Comparison of ENCODE assay signal across 25 mouse cellular contexts in genomic region chrX:10516925-10517324, GRCm38 (mm10). TPM values are rescaled to one million over a fixed set of nuclear protein-coding genes. Genes with fewer than 3 reads are reported as not detected.
DNase-seq lines count a peak whose midpoint lies in the region; ATAC-seq lines count a peak whose summit lies in the region.
"Had no signal": no experiment of that assay in that cellular context is flagged by ENCODE, and none has a peak within 500 bp of the region (broad histone marks: within the 10 kb centered on the region; RNA-seq: fewer than 3 reads in every experiment).

No protein-coding gene starts in this region.

- H3K27me3 ChIP-seq in forebrain, embryonic 13.5 days = no peaks in the 10 kb centered on the region
- no peaks in the 10 kb centered on the region for H3K27me3 ChIP-seq in forebrain, embryonic 10.5 days (ENCODE audit: poor library complexity, severe bottlenecking)
- no peaks in the 10 kb centered on the region for H3K27me3 ChIP-seq in kidney, embryonic 16.5 days (ENCODE audit: insufficient read depth, low read length)
- no peaks in the 10 kb centered on the region for H3K27me3 ChIP-seq in intestine, embryonic 15.5 days (replicated peaks)
- H3K27me3 ChIP-seq: embryonic facial prominence, embryonic 13.5 days; heart, embryonic 13.5 days had no signal

- no peaks in the 10 kb centered on the region for H3K9me3 ChIP-seq in forebrain, embryonic 13.5 days (replicated peaks)
- no peaks in the 10 kb centered on the region for H3K9me3 ChIP-seq in forebrain, embryonic 10.5 days
- H3K9me3 ChIP-seq in kidney, embryonic 16.5 days (ENCODE audit: low read length) = no peaks in the 10 kb centered on the region
- H3K9me3 ChIP-seq in intestine, embryonic 15.5 days = no peaks in the 10 kb centered on the region
- H3K9me3 ChIP-seq: embryonic facial prominence, embryonic 13.5 days; heart, embryonic 10.5 days; heart, embryonic 13.5 days had no signal

- no peak overlapping the region for H3K4me3 ChIP-seq in forebrain, embryonic 13.5 days
- no peak overlapping the region for H3K4me3 ChIP-seq in forebrain, embryonic 10.5 days
- no peak overlapping the region for H3K4me3 ChIP-seq in kidney, embryonic 16.5 days (ENCODE audit: low read length)
- no peak overlapping the region for H3K4me3 ChIP-seq in intestine, embryonic 15.5 days (replicated peaks)
- H3K4me3 ChIP-seq: embryonic facial prominence, embryonic 13.5 days; erythroblast, embryonic 14.5 days; heart, adult 2 months; heart, embryonic 10.5 days; heart, embryonic 13.5 days had no signal

- peaks cover 16% of the 10 kb centered on the region; the same call in 1 of the 2 replicates for H3K4me1 ChIP-seq in forebrain, embryonic 13.5 days
- H3K4me1 ChIP-seq in forebrain, embryonic 10.5 days = peaks cover 9% of the 10 kb centered on the region; the same call in 1 of the 2 replicates
- H3K4me1 ChIP-seq in kidney, embryonic 16.5 days (ENCODE audit: insufficient read depth, low read length) = 0 out of 2 replicates have a peak, but pooled peaks cover 9% of the 10 kb centered on the region
- no peaks in the 10 kb centered on the region for H3K4me1 ChIP-seq in intestine, embryonic 15.5 days (replicated peaks)
- H3K4me1 ChIP-seq: embryonic facial prominence, embryonic 13.5 days; heart, embryonic 10.5 days had no signal

- ATAC-seq in forebrain, embryonic 13.5 days = no peak
- ATAC-seq in kidney, embryonic 16.5 days (ENCODE audit: low FRiP score, low TSS enrichment) = peak; percentile 63
- ATAC-seq in intestine, embryonic 15.5 days = peak; percentile 45; the same call in 1 of the 2 replicates
- ATAC-seq: activated CD4-positive, CD25-positive, alpha-beta regulatory T cell, adult 4 months; forebrain, embryonic 14.5 days; hindbrain, postnatal 0 days; inflammation-experienced regulatory T-cells, adult 6 months had no signal

- H3K36me3 ChIP-seq in forebrain, embryonic 13.5 days (ENCODE audit: poor library complexity, severe bottlenecking) = no peaks in the 10 kb centered on the region
- no peaks in the 10 kb centered on the region for H3K36me3 ChIP-seq in forebrain, embryonic 10.5 days (replicated peaks)
- H3K36me3 ChIP-seq in kidney, embryonic 16.5 days (ENCODE audit: insufficient read depth, low read length) = no peaks in the 10 kb centered on the region
- H3K36me3 ChIP-seq in intestine, embryonic 15.5 days = no peaks in the 10 kb centered on the region
- H3K36me3 ChIP-seq: embryonic facial prominence, embryonic 13.5 days; heart, embryonic 10.5 days; heart, embryonic 13.5 days had no signal

- no peak overlapping the region for H3K9ac ChIP-seq in forebrain, embryonic 13.5 days
- no peak overlapping the region for H3K9ac ChIP-seq in kidney, embryonic 16.5 days (replicated peaks; ENCODE audit: low read length)
- no peak overlapping the region for H3K9ac ChIP-seq in intestine, embryonic 15.5 days
- H3K9ac ChIP-seq: embryonic facial prominence, embryonic 13.5 days; forebrain, postnatal 0 days; heart, embryonic 13.5 days; hindbrain, embryonic 14.5 days had no signal

- no peak overlapping the region for H3K4me2 ChIP-seq in forebrain, embryonic 13.5 days
- no peak overlapping the region; the same call in 1 of the 2 replicates for H3K4me2 ChIP-seq in kidney, embryonic 16.5 days (replicated peaks; ENCODE audit: low read depth, low read length)
- H3K4me2 ChIP-seq in intestine, embryonic 15.5 days (replicated peaks) = no peak overlapping the region
- H3K4me2 ChIP-seq: embryonic facial prominence, embryonic 13.5 days; heart, embryonic 13.5 days; hindbrain, embryonic 14.5 days had no signal

- DNase-seq in forebrain, embryonic 10.5 days (ENCODE audit: extremely low spot score, low spot score) = no peak
- DNase-seq in kidney, adult 18-20 months = no peak
- no peak for DNase-seq in cerebellum, adult 9-11 months
- DNase-seq: adrenal gland, adult 8-10 months; adrenal gland, postnatal 25 days; cerebellum, adult 18-20 months; cerebellum, adult 9-10 months; cerebellum, postnatal 25 days; forebrain, postnatal 0 days; gastrocnemius, postnatal 25 days; heart, adult 2 months; heart, postnatal 14 days; heart, postnatal 4 days had no signal

- peak overlapping the region; percentile 14; the same call in 1 of the 2 replicates for H3K27ac ChIP-seq in forebrain, embryonic 13.5 days
- H3K27ac ChIP-seq in forebrain, embryonic 10.5 days = no peak overlapping the region
- no peak overlapping the region for H3K27ac ChIP-seq in kidney, embryonic 16.5 days (ENCODE audit: low read length)
- H3K27ac ChIP-seq in intestine, embryonic 15.5 days = no peak overlapping the region
- H3K27ac ChIP-seq: embryonic facial prominence, embryonic 13.5 days; heart, adult 2 months; heart, embryonic 10.5 days; heart, embryonic 13.5 days; hindbrain, embryonic 14.5 days had no signal

- 81% methylated on average over 6 of the region's 6 CpGs for WGBS in forebrain, embryonic 13.5 days
- WGBS in forebrain, embryonic 10.5 days = 87% methylated on average over 6 of the region's 6 CpGs
- 60% methylated on average over 6 of the region's 6 CpGs for WGBS in kidney, embryonic 16.5 days
- 65% methylated on average over 6 of the region's 6 CpGs for WGBS in intestine, embryonic 15.5 days

RNA-seq across cellular contexts. Expression of gene Tspan7, which starts 32.0 kb away (rescaled TPM):
- polyA plus RNA-seq in forebrain, embryonic 13.5 days (2015; fragmentation: Nextera tagmentation; extraction: Ambion mirVana) = 165 and 188 TPM in 2 replicates
- polyA plus RNA-seq in forebrain, embryonic 10.5 days (2016; fragmentation: Nextera tagmentation; extraction: Ambion mirVana) = 69.0 and 71.9 TPM in 2 replicates
- 120 and 122 TPM in 2 replicates for polyA plus RNA-seq in kidney, embryonic 16.5 days (2015; fragmentation: Nextera tagmentation; extraction: Ambion mirVana)
- polyA plus RNA-seq in intestine, embryonic 15.5 days (2015; fragmentation: Nextera tagmentation; extraction: Ambion mirVana) = 161 and 164 TPM in 2 replicates
- polyA plus RNA-seq: inflammation-experienced regulatory T-cells, adult 6 months had no signal
